Mouse (Mus musculus): ENCODE measurements at regions not wholly inside any gene's neighbourhood (a gene's known extent, or its start where the extent isn't known, plus 50 kb on each side); places are given as distances from the start of the nearest gene placed in this dataset.

- H3K4me3 ChIP-seq (replicated peaks), result no peak overlapping the region
- H3K4me1 ChIP-seq (replicated peaks), result no peaks in the 10 kb centered on the region
- no peak overlapping the region for H3K9ac ChIP-seq
- H3K9me3 ChIP-seq (replicated peaks), result no peaks in the 10 kb centered on the region
- H3K4me2 ChIP-seq, result no peak overlapping the region
- ATAC-seq (ENCODE audit: low read depth), result no peak
- H3K27ac ChIP-seq, result no peak overlapping the region
- WGBS (ENCODE audit: insufficient replicate concordance), result 19% methylated on average over 6 of the region's 6 CpGs
- H3K27me3 ChIP-seq, result no peaks in the 10 kb centered on the region
- DNase-seq, result no peak
- no peaks in the 10 kb centered on the region for H3K36me3 ChIP-seq
Measured at GRCm38 (mm10) chr5:53361295-53361694, 94.4 kb downstream of the Smim20 start.

GRCm38 (mm10) chr5:53363898-53364297 is 97.0 kb downstream of the Smim20 start:
- H3K4me2 ChIP-seq, result no peak overlapping the region
- H3K9ac ChIP-seq, result no peak overlapping the region
- no peaks in the 10 kb centered on the region for H3K27me3 ChIP-seq
- no peaks in the 10 kb centered on the region for H3K36me3 ChIP-seq
- H3K4me1 ChIP-seq (replicated peaks), result no peaks in the 10 kb centered on the region
- ATAC-seq (ENCODE audit: low read depth) (no peak), DNase-seq (no peak)
- no peak overlapping the region for H3K4me3 ChIP-seq (replicated peaks)
- H3K27ac ChIP-seq, result no peak overlapping the region
- 66% methylated on average over 8 of the region's 8 CpGs for WGBS (ENCODE audit: insufficient replicate concordance)
- no peaks in the 10 kb centered on the region for H3K9me3 ChIP-seq (replicated peaks)

- DNase-seq (no peak), ATAC-seq (ENCODE audit: low read depth) (no peak)
- Histone ChIP-seq H3K27ac (no peak overlapping the region), H3K36me3 (no peaks in the 10 kb centered on the region), H3K9ac (no peak overlapping the region), H3K4me1 (replicated peaks) (no peaks in the 10 kb centered on the region), H3K4me2 (no peak overlapping the region), H3K9me3 (replicated peaks) (no peaks in the 10 kb centered on the region), H3K4me3 (replicated peaks) (no peak overlapping the region), H3K27me3 (no peaks in the 10 kb centered on the region)
- 67% methylated on average over 6 of the region's 6 CpGs for WGBS (ENCODE audit: insufficient replicate concordance)
Measured at GRCm38 (mm10) chr5:53366882-53367561, 98.9 kb upstream of the Rbpj start.

- Histone ChIP-seq H3K4me2 (no peak overlapping the region), H3K4me3 (replicated peaks) (no peak overlapping the region), H3K36me3 (no peaks in the 10 kb centered on the region), H3K9ac (no peak overlapping the region), H3K27ac (no peak overlapping the region), H3K4me1 (replicated peaks) (no peaks in the 10 kb centered on the region), H3K9me3 (replicated peaks) (no peaks in the 10 kb centered on the region), H3K27me3 (no peaks in the 10 kb centered on the region)
- WGBS (ENCODE audit: insufficient replicate concordance), result 74% methylated on average over 7 of the region's 7 CpGs
- 0 out of 2 replicates have a peak, but pooled peaks have one; percentile 53 for ATAC-seq (ENCODE audit: low read depth)
- no peak for DNase-seq
Measured at GRCm38 (mm10) chr5:53370272-53370671, 95.7 kb upstream of the Rbpj start.

GRCm38 (mm10) chr5:53371638-53372037 is 94.3 kb upstream of the Rbpj start:
- DNase-seq (no peak), ATAC-seq (ENCODE audit: low read depth) (no peak)
- no peak overlapping the region for H3K4me3 ChIP-seq (replicated peaks)
- no peak overlapping the region for H3K27ac ChIP-seq
- H3K36me3 ChIP-seq, result no peaks in the 10 kb centered on the region
- H3K9ac ChIP-seq, result no peak overlapping the region
- H3K4me2 ChIP-seq, result no peak overlapping the region
- no peaks in the 10 kb centered on the region for H3K27me3 ChIP-seq
- no peaks in the 10 kb centered on the region for H3K4me1 ChIP-seq (replicated peaks)
- WGBS (ENCODE audit: insufficient replicate concordance), result 70% methylated on average over 3 of the region's 3 CpGs
- no peaks in the 10 kb centered on the region for H3K9me3 ChIP-seq (replicated peaks)

GRCm38 (mm10) chr5:53373315-53373714 is 92.6 kb upstream of the Rbpj start:
- Histone ChIP-seq H3K4me1 (replicated peaks) (no peaks in the 10 kb centered on the region), H3K27me3 (no peaks in the 10 kb centered on the region), H3K4me2 (no peak overlapping the region), H3K9me3 (replicated peaks) (no peaks in the 10 kb centered on the region), H3K4me3 (replicated peaks) (no peak overlapping the region), H3K36me3 (no peaks in the 10 kb centered on the region), H3K9ac (no peak overlapping the region), H3K27ac (no peak overlapping the region)
- ATAC-seq (ENCODE audit: low read depth), result no peak
- WGBS (ENCODE audit: insufficient replicate concordance), result 46% methylated on average over 2 of the region's 2 CpGs
- DNase-seq, result no peak

GRCm38 (mm10) chr5:53376856-53377255 is 89.1 kb upstream of the Rbpj start:
- ATAC-seq (ENCODE audit: low read depth) (no peak), DNase-seq (no peak)
- no peak overlapping the region for H3K27ac ChIP-seq

GRCm38 (mm10) chr5:53377698-53378097 is 88.3 kb upstream of the Rbpj start:
- Histone ChIP-seq H3K4me1 (replicated peaks) (no peaks in the 10 kb centered on the region), H3K9ac (no peak overlapping the region), H3K9me3 (replicated peaks) (no peaks in the 10 kb centered on the region), H3K36me3 (no peaks in the 10 kb centered on the region), H3K27ac (no peak overlapping the region), H3K4me2 (no peak overlapping the region), H3K27me3 (no peaks in the 10 kb centered on the region), H3K4me3 (replicated peaks) (no peak overlapping the region)
- 60% methylated on average over 2 of the region's 2 CpGs for WGBS (ENCODE audit: insufficient replicate concordance)
- DNase-seq (no peak), ATAC-seq (ENCODE audit: low read depth) (no peak)

More at GRCm38 (mm10) chr5:53376856-53377255, 89.1 kb upstream of the Rbpj start:
- H3K36me3 ChIP-seq, result no peaks in the 10 kb centered on the region
- 60% methylated on average over 7 of the region's 7 CpGs for WGBS (ENCODE audit: insufficient replicate concordance)
- no peak overlapping the region for H3K4me3 ChIP-seq (replicated peaks)
- H3K27me3 ChIP-seq, result no peaks in the 10 kb centered on the region
- no peak overlapping the region for H3K4me2 ChIP-seq
- no peaks in the 10 kb centered on the region for H3K9me3 ChIP-seq (replicated peaks)
- H3K9ac ChIP-seq, result no peak overlapping the region
- no peaks in the 10 kb centered on the region for H3K4me1 ChIP-seq (replicated peaks)

GRCm38 (mm10) chr5:53378106-53378505 is 87.8 kb upstream of the Rbpj start:
- no peak for ATAC-seq (ENCODE audit: low read depth)
- Histone ChIP-seq H3K36me3 (no peaks in the 10 kb centered on the region), H3K9me3 (replicated peaks) (no peaks in the 10 kb centered on the region), H3K4me2 (no peak overlapping the region), H3K27ac (no peak overlapping the region), H3K4me1 (replicated peaks) (no peaks in the 10 kb centered on the region), H3K4me3 (replicated peaks) (no peak overlapping the region), H3K9ac (no peak overlapping the region), H3K27me3 (no peaks in the 10 kb centered on the region)
- DNase-seq, result no peak

GRCm38 (mm10) chr5:53378599-53378998 is 87.4 kb upstream of the Rbpj start:
- Histone ChIP-seq H3K9ac (no peak overlapping the region), H3K4me1 (replicated peaks) (no peaks in the 10 kb centered on the region), H3K4me3 (replicated peaks) (no peak overlapping the region), H3K36me3 (no peaks in the 10 kb centered on the region), H3K9me3 (replicated peaks) (no peaks in the 10 kb centered on the region), H3K27me3 (no peaks in the 10 kb centered on the region), H3K4me2 (no peak overlapping the region), H3K27ac (no peak overlapping the region)
- ATAC-seq (ENCODE audit: low read depth), result no peak
- peak; percentile 3 for DNase-seq
- 55% methylated on average over 7 of the region's 7 CpGs for WGBS (ENCODE audit: insufficient replicate concordance)

- Histone ChIP-seq H3K9me3 (replicated peaks) (no peaks in the 10 kb centered on the region), H3K9ac (no peak overlapping the region), H3K4me2 (no peak overlapping the region), H3K36me3 (no peaks in the 10 kb centered on the region), H3K27me3 (no peaks in the 10 kb centered on the region), H3K27ac (no peak overlapping the region), H3K4me3 (replicated peaks) (no peak overlapping the region), H3K4me1 (replicated peaks) (no peaks in the 10 kb centered on the region)
- ATAC-seq (ENCODE audit: low read depth), result peak; percentile 48; the same call in 1 of the 2 replicates
- WGBS (ENCODE audit: insufficient replicate concordance), result 64% methylated on average over 17 of the region's 17 CpGs
- no peak for DNase-seq
Measured at GRCm38 (mm10) chr5:53379612-53380011, 86.3 kb upstream of the Rbpj start.

GRCm38 (mm10) chr5:53380203-53380602 is 85.7 kb upstream of the Rbpj start:
- H3K27ac ChIP-seq, result no peak overlapping the region
- 58% methylated on average over 3 of the region's 3 CpGs for WGBS (ENCODE audit: insufficient replicate concordance)
- H3K36me3 ChIP-seq, result no peaks in the 10 kb centered on the region
- H3K9me3 ChIP-seq (replicated peaks), result no peaks in the 10 kb centered on the region
- no peak for ATAC-seq (ENCODE audit: low read depth)
- H3K4me3 ChIP-seq (replicated peaks), result no peak overlapping the region
- no peak for DNase-seq
- no peaks in the 10 kb centered on the region for H3K4me1 ChIP-seq (replicated peaks)
- no peaks in the 10 kb centered on the region for H3K27me3 ChIP-seq
- no peak overlapping the region for H3K4me2 ChIP-seq
- no peak overlapping the region for H3K9ac ChIP-seq

Data from liver, embryonic 13.5 days (tissue).